Mouse (Mus musculus): ENCODE measurements around the gene Bcat1. TPM values are rescaled to one million over a fixed set of nuclear protein-coding genes. Genes with fewer than 3 reads are reported as not detected.

Gene Bcat1
- total RNA-seq, 4 experiments from 2014 or later, result 0.02 to 1.2 (median 0.80) TPM

- no peak for DNase-seq (ENCODE audit: low spot score in 2 of 2)
Measured at GRCm38 (mm10) chr6:145056102-145056501, 19.9 kb downstream of the Bcat1 start.

DNA sequence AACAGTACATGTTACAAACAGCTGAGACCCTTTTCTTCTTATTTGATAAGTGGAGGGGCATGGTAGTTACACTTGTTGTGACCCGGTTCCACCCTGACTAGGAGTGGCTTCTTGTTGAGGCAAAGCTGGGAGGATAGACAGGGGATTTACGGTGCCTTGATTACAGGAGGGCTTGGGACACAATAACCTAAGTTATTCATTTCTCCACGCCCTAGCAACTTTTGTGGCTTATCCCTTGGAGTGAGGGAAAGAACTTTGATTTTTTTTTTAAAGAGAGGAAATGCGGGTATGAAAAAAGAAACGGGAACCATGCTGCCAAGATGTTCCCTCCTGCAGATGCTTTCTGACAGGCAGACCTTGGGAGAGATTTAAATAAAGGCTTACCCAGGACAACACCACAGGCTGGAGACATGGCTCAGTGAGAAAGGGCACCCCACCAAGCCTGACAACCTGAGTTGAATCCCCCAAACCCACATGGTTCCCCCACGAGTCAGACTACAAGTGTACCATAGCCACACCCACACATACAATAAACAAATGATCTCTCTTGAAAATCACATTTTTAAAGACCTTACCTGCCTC is 20.6 kb downstream of the Bcat1 start:
- DNase-seq (ENCODE audit: low spot score in 2 of 2), result no peak

GRCm38 (mm10) chr6:145052669-145053068 is 23.3 kb downstream of the Bcat1 start:
- DNase-seq (ENCODE audit: low spot score in 2 of 2), result no peak

- no peak for DNase-seq (ENCODE audit: low spot score in 2 of 2)
Measured at GRCm38 (mm10) chr6:145050899-145051298, 25.1 kb downstream of the Bcat1 start.

- DNase-seq (ENCODE audit: low spot score in 2 of 2), result no peak
Measured at GRCm38 (mm10) chr6:145048131-145048997, 27.6 kb downstream of the Bcat1 start.

- no peak for DNase-seq (ENCODE audit: low spot score in 2 of 2)
Measured at GRCm38 (mm10) chr6:145047445-145047857, 28.5 kb downstream of the Bcat1 start.

- DNase-seq (ENCODE audit: low spot score in 2 of 2), result no peak
Measured at GRCm38 (mm10) chr6:145046266-145046890, 29.6 kb downstream of the Bcat1 start.

GRCm38 (mm10) chr6:145044916-145045574 is 30.9 kb downstream of the Bcat1 start:
- DNase-seq (ENCODE audit: low spot score in 2 of 2), result no peak

- no peak for DNase-seq (ENCODE audit: low spot score in 2 of 2)
Measured at GRCm38 (mm10) chr6:145040732-145041131, 35.3 kb downstream of the Bcat1 start.

GRCm38 (mm10) chr6:145037626-145038025 is 38.4 kb downstream of the Bcat1 start:
- no peak for DNase-seq (ENCODE audit: low spot score in 2 of 2)

GRCm38 (mm10) chr6:145035412-145035811 is 40.6 kb downstream of the Bcat1 start:
- no peak for DNase-seq (ENCODE audit: low spot score in 2 of 2)

- DNase-seq (ENCODE audit: low spot score in 2 of 2), result no peak
Measured at GRCm38 (mm10) chr6:145030587-145030986, 45.4 kb downstream of the Bcat1 start.

DNA sequence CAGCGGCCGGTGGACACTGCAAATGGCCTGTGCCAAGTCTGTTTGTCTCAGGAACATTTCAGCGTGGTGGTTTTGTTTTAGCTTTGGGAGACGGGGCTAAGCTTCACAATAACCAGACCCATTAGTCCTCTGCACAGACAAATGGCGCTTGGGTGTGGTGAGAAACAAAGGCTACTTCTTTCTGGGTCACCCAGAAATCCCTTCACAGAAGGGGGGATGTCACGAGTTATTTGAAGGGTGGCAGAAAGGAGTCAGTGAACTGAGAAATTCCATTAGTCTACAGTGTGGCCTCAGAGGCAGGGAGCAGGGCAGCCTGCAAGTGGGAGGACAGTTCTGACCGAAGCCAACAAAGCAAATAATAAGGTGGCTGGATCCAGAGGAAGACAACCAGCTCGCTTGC is 52.0 kb downstream of the Bcat1 start:
- no peak for DNase-seq (ENCODE audit: low spot score in 2 of 2)

DNA sequence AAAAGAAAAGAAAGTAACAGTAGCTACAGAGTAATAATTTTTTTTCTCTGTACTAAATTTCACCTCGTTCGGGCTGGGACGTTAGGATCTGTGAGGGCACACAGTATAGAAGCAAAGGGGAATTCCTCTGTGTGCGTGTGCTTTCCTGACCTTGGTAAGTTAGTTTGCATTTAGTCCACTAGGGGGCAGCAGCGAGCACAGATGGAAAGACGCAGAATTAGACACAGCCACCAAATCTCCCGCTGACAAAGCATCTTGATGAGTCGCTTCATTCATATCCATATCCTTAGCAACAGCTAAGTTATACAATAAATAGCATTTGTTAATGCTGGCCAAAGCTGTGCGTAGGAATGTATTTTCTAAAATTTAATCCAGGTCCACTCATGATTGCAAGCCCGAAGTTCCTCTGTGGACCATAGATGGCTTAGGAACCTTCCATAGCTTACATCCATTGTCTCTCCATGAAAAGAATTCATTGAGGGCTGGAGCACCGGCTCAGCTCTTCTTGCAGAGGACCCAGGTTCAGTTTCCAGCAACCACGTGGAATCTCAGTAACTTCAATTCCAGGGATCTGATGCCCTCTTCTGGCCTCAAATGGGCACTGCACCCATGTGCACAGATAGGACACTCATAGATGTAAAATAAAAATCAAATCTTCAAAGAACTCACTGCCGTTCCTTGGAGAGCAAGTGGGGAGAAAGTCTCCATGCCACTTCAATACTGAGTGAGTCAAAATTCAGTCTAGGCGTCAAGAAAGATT is 52.8 kb downstream of the Bcat1 start:
- no peak for DNase-seq (ENCODE audit: low spot score in 2 of 2)

DNA sequence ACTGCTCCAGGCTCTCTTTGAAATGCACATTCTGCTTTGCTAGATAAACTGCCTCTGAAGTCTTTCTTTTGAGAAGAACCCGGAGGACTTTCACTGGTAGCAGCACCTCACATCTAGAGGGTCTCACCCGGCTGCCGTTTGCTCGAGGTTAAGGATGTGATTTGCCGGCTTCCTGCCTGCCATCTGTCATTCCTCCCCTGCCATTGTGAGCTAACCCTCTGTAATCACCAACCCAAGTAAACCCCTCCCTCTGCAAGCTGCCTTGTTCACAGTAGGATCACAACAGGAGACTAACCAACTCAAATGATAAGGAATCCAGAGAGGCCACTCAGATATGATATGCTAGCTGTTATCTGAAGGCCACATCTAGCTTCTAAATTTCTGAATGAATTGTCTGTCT is 53.6 kb downstream of the Bcat1 start:
- no peak for DNase-seq (ENCODE audit: low spot score in 2 of 2)

GRCm38 (mm10) chr6:145020553-145020952 is 55.4 kb downstream of the Bcat1 start:
- no peak for DNase-seq (ENCODE audit: low spot score in 2 of 2)

- DNase-seq (ENCODE audit: low spot score in 2 of 2), result no peak
Measured at GRCm38 (mm10) chr6:145018295-145018694, 57.7 kb downstream of the Bcat1 start.

DNA sequence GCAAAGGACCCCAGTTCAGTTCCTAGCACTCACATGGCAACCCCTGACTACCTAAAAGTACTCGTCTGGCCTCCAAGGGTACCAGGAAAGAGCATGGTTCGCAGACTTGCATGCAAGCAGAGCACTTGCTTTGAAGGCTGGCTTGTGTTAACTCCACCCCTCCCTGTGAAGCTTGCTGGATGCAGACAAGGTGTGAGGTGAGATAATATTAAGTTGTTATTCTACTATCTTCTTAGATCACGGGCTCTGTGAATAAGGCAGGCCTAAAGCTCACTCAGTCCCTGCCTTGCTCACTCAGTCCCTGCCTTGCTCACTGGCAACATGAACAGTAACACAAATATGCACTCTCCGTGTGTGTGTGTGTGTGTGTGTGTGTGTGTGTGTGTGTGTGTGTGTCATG is 58.5 kb downstream of the Bcat1 start:
- no peak for DNase-seq (ENCODE audit: low spot score in 2 of 2)

- DNase-seq (ENCODE audit: low spot score in 2 of 2), result no peak
Measured at GRCm38 (mm10) chr6:145016639-145017038, 59.3 kb downstream of the Bcat1 start.

DNA sequence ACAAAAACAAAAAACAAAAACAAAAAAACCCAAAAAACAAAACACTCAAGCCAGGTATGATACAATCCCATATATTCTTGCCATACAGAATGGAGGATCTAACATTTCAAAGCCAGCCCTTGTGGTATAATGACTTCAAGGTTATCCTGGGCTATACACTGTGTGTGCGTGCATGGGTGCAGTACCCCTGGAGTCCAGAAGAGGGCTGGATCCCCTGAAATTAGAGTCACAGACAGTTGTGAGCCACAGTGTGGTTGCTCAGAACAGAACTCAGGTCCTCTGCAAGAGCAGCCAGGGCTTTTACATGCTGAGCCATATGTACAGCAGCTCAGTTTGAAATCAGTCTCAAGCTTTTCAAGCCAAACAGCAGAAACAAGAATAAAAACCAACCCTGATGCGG is 61.0 kb downstream of the Bcat1 start:
- no peak for DNase-seq (ENCODE audit: low spot score in 2 of 2)

DNA sequence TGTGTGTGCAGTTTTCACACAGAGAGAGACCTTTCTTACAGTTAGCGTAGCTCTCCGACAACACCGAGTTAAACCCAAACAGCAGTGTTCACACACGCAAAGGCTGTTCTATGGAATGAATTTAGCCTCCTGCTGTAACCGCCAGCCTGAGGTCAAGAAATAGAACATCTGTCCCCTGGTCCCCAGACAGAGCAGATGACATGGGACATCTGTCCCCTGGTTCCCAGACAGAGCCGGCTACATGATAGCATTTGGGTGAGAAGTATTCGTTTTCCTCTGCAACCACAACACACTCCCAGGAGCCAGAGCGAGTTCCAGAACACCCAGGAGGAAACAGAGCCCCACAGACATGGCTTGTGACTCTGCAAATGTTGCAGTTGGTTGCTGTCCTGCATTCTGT is 63.3 kb downstream of the Bcat1 start:
- no peak for DNase-seq (ENCODE audit: low spot score in 2 of 2)
